Mouse (Mus musculus) forebrain, postnatal 0 days (tissue): ENCODE measurements at regions not wholly inside any gene's neighbourhood (a gene's known extent, or its start where the extent isn't known, plus 50 kb on each side); places are given as distances from the start of the nearest gene placed in this dataset.

Source experiments
- ATAC-seq: fragments of 200-750 bp; cut with Nextera tagmentation; 2 replicates; pipeline ENCODE4 v1.8.0; 2017; ENCODE audit warnings: mild to moderate bottlenecking, moderate library complexity
- DNase-seq: peaks from one replicate; pipeline ENCODE4 v3.0.0-alpha.2; 2015
- H3K27ac ChIP-seq: fragments of 300-500 bp; sonication (generic); 2 replicates; pipeline ENCODE4 v1.5.1; 2014; ENCODE audit warnings: low read depth, mild to moderate bottlenecking, antibody characterized with exemption, low read length, moderate library complexity, mixed read lengths
- H3K27me3 ChIP-seq: fragments of 300-500 bp; sonication (generic); 2 replicates; pipeline ENCODE4 v1.6.1; 2014; ENCODE audit warnings: mild to moderate bottlenecking, low read length, mixed read lengths; ENCODE audit not compliant: insufficient read depth
- H3K36me3 ChIP-seq: fragments of 300-500 bp; sonication (generic); 2 replicates; pipeline ENCODE4 v1.6.1; 2014; ENCODE audit warnings: mild to moderate bottlenecking, moderate library complexity; ENCODE audit not compliant: insufficient read depth
- H3K4me1 ChIP-seq: fragments of 300-500 bp; sonication (generic); 2 replicates; pipeline ENCODE4 v1.6.1; 2014; ENCODE audit warnings: antibody characterized with exemption; ENCODE audit not compliant: insufficient read depth
- H3K4me2 ChIP-seq: fragments of 300-500 bp; sonication (generic); 2 replicates; pipeline ENCODE4 v1.6.1; 2014; ENCODE audit warnings: low read depth, mild to moderate bottlenecking, moderate library complexity
- H3K4me3 ChIP-seq: fragments of 300-500 bp; sonication (generic); 2 replicates; pipeline ENCODE4 v1.5.1; 2014; ENCODE audit warnings: low read depth, low read length, mixed read lengths
- H3K9ac ChIP-seq: fragments of 300-500 bp; sonication (generic); 2 replicates; pipeline ENCODE4 v1.6.1; 2014; ENCODE audit warnings: mild to moderate bottlenecking
- H3K9me3 ChIP-seq: fragments of 300-500 bp; sonication (generic); 2 replicates; pipeline ENCODE4 v1.6.1; 2016; ENCODE audit warnings: low read length
- CTCF ChIP-seq: sonication (generic); IDR thresholded peaks from 2 replicates; pipeline ENCODE4 v1.5.1; 2016; ENCODE audit warnings: antibody characterized with exemption, control low read depth, low read depth
- WGBS: fragments of 180-500 bp; shearing (Covaris S2); extraction: QIAGEN DNeasy Blood & Tissue Kit; methylation state at CpG from one replicate; pipeline ENCODE4 v1.1.7; 2014; 5-methylcytosine and 5-hydroxymethylcytosine counted together

GRCm38 (mm10) chr14:105523849-105524248 lies 265.5 kb downstream of the Ndfip2 start:
- H3K9ac ChIP-seq: no peak overlapping the region
- DNase-seq: no peak
- no peak overlapping the region for H3K27ac ChIP-seq
- no peaks in the 10 kb centered on the region for H3K36me3 ChIP-seq
- no peak for TF ChIP-seq CTCF
- 87% methylated on average over 4 of the region's 4 CpGs for WGBS
- no peak for ATAC-seq
- no peaks in the 10 kb centered on the region for H3K9me3 ChIP-seq
- no peak overlapping the region for H3K4me3 ChIP-seq
- no peaks in the 10 kb centered on the region for H3K4me1 ChIP-seq
- H3K27me3 ChIP-seq: no peaks in the 10 kb centered on the region
- H3K4me2 ChIP-seq: no peak overlapping the region

GRCm38 (mm10) chr14:105522279-105522678 lies 263.9 kb downstream of the Ndfip2 start:
- Histone ChIP-seq H3K4me3 (no peak overlapping the region), H3K9ac (no peak overlapping the region), H3K4me2 (no peak overlapping the region), H3K27me3 (no peaks in the 10 kb centered on the region), H3K36me3 (no peaks in the 10 kb centered on the region), H3K9me3 (no peaks in the 10 kb centered on the region), H3K27ac (no peak overlapping the region), H3K4me1 (no peaks in the 10 kb centered on the region)
- no peak for TF ChIP-seq CTCF
- ATAC-seq: no peak
- 73% methylated on average over 1 of the region's 1 CpGs for WGBS
- DNase-seq: no peak

- no peak overlapping the region for H3K4me3 ChIP-seq
- H3K9ac ChIP-seq: no peak overlapping the region
- H3K27me3 ChIP-seq: no peaks in the 10 kb centered on the region
- H3K36me3 ChIP-seq: no peaks in the 10 kb centered on the region
- H3K4me1 ChIP-seq: no peaks in the 10 kb centered on the region
- no peaks in the 10 kb centered on the region for H3K9me3 ChIP-seq
- DNase-seq (no peak), ATAC-seq (no peak)
- 50% methylated on average over 7 of the region's 7 CpGs for WGBS
- no peak for TF ChIP-seq CTCF
- no peak overlapping the region for H3K27ac ChIP-seq
- H3K4me2 ChIP-seq: no peak overlapping the region
Measured at GRCm38 (mm10) chr14:105518706-105519105, 260.3 kb downstream of the Ndfip2 start.

DNA sequence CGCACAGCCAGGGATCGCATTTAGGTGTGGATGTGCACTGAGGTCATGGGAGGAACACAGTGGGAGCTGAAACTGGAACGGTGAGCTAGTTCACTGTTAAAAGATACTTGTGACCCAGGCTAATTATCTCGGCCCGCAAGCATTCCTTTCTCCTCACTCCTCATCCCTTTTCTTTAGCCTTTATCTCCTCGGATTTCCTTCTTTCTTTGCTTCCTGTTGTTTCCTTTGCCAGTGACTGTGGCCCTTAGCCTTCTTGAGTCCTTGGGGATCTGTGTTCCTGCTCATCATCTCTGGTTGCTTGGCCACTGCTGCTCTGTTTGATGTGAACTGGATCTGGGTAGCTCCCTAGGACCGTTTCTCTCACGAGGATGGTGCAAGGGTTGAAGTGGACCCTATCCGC lies 256.0 kb downstream of the Ndfip2 start:
- 73% methylated on average over 9 of the region's 9 CpGs for WGBS
- Histone ChIP-seq H3K27me3 (no peaks in the 10 kb centered on the region), H3K9ac (no peak overlapping the region), H3K9me3 (no peaks in the 10 kb centered on the region), H3K27ac (no peak overlapping the region), H3K4me1 (no peaks in the 10 kb centered on the region), H3K4me3 (no peak overlapping the region), H3K4me2 (no peak overlapping the region), H3K36me3 (no peaks in the 10 kb centered on the region)
- no peak for TF ChIP-seq CTCF
- ATAC-seq: no peak
- no peak for DNase-seq

- WGBS: 55% methylated on average over 12 of the region's 12 CpGs
- Histone ChIP-seq H3K4me3 (no peak overlapping the region), H3K27ac (peak overlapping the region; percentile 45; the same call in 1 of the 2 replicates), H3K27me3 (no peaks in the 10 kb centered on the region), H3K36me3 (no peaks in the 10 kb centered on the region), H3K4me2 (no peak overlapping the region), H3K9ac (no peak overlapping the region), H3K9me3 (no peaks in the 10 kb centered on the region), H3K4me1 (no peaks in the 10 kb centered on the region)
- peak; percentile 57 for DNase-seq
- ATAC-seq: peak; percentile 94
- TF ChIP-seq CTCF: no peak
Measured at GRCm38 (mm10) chr14:105512914-105513677, 254.7 kb downstream of the Ndfip2 start.

DNA sequence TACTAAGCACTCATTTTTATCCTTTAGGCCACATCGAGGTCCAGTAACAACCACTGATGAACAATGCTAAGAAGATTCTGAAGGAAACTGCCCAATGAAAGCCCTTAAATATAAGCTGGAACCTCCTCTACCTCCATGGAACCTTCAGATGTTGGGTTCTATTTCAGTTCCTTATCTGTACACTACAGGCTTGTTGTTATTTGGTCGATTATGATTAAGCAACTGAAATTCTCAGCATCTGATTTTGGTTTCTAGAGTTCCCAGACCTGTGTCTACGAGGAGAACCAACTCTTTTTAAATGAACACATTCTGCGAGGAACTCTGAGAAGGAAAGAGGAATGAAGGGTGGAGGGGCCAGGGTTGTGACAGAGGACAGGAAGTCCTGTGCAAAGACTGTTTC lies 253.5 kb downstream of the Ndfip2 start:
- no peak overlapping the region for H3K4me3 ChIP-seq
- H3K4me2 ChIP-seq: no peak overlapping the region
- 94% methylated on average over 4 of the region's 4 CpGs for WGBS
- no peaks in the 10 kb centered on the region for H3K9me3 ChIP-seq
- H3K4me1 ChIP-seq: no peaks in the 10 kb centered on the region
- H3K27ac ChIP-seq: no peak overlapping the region
- H3K9ac ChIP-seq: no peak overlapping the region
- ATAC-seq: no peak
- no peaks in the 10 kb centered on the region for H3K27me3 ChIP-seq
- no peak for DNase-seq
- TF ChIP-seq CTCF: no peak
- H3K36me3 ChIP-seq: no peaks in the 10 kb centered on the region

GRCm38 (mm10) chr14:105511135-105511534 lies 252.8 kb downstream of the Ndfip2 start:
- H3K4me1 ChIP-seq: no peaks in the 10 kb centered on the region
- H3K9ac ChIP-seq: no peak overlapping the region
- no peak for ATAC-seq
- H3K27ac ChIP-seq: no peak overlapping the region
- H3K27me3 ChIP-seq: no peaks in the 10 kb centered on the region
- H3K36me3 ChIP-seq: no peaks in the 10 kb centered on the region
- no peak overlapping the region for H3K4me3 ChIP-seq
- DNase-seq: no peak
- no peak for TF ChIP-seq CTCF
- H3K9me3 ChIP-seq: no peaks in the 10 kb centered on the region
- H3K4me2 ChIP-seq: no peak overlapping the region
- WGBS: 95% methylated on average over 3 of the region's 3 CpGs
